Mouse (Mus musculus) forebrain, postnatal 0 days (tissue): ENCODE measurements around the gene Gorasp1. TPM values are rescaled to one million over a fixed set of nuclear protein-coding genes. Genes with fewer than 3 reads are reported as not detected.
A peak's percentile ranks its signal among the peaks of the same experiment; 100 is the strongest.

Source experiments
- ATAC-seq: fragments of 200-750 bp; cut with Nextera tagmentation; 2 replicates; pipeline ENCODE4 v1.8.0; 2017; ENCODE audit warnings: mild to moderate bottlenecking, moderate library complexity
- DNase-seq: peaks from one replicate; pipeline ENCODE4 v3.0.0-alpha.2; 2015
- H3K27ac ChIP-seq: fragments of 300-500 bp; sonication (generic); 2 replicates; pipeline ENCODE4 v1.5.1; 2014; ENCODE audit warnings: low read depth, mild to moderate bottlenecking, antibody characterized with exemption, low read length, moderate library complexity, mixed read lengths
- H3K27me3 ChIP-seq: fragments of 300-500 bp; sonication (generic); 2 replicates; pipeline ENCODE4 v1.6.1; 2014; ENCODE audit warnings: mild to moderate bottlenecking, low read length, mixed read lengths; ENCODE audit not compliant: insufficient read depth
- H3K36me3 ChIP-seq: fragments of 300-500 bp; sonication (generic); 2 replicates; pipeline ENCODE4 v1.6.1; 2014; ENCODE audit warnings: mild to moderate bottlenecking, moderate library complexity; ENCODE audit not compliant: insufficient read depth
- H3K4me1 ChIP-seq: fragments of 300-500 bp; sonication (generic); 2 replicates; pipeline ENCODE4 v1.6.1; 2014; ENCODE audit warnings: antibody characterized with exemption; ENCODE audit not compliant: insufficient read depth
- H3K4me2 ChIP-seq: fragments of 300-500 bp; sonication (generic); 2 replicates; pipeline ENCODE4 v1.6.1; 2014; ENCODE audit warnings: low read depth, mild to moderate bottlenecking, moderate library complexity
- H3K4me3 ChIP-seq: fragments of 300-500 bp; sonication (generic); 2 replicates; pipeline ENCODE4 v1.5.1; 2014; ENCODE audit warnings: low read depth, low read length, mixed read lengths
- H3K9ac ChIP-seq: fragments of 300-500 bp; sonication (generic); 2 replicates; pipeline ENCODE4 v1.6.1; 2014; ENCODE audit warnings: mild to moderate bottlenecking
- H3K9me3 ChIP-seq: fragments of 300-500 bp; sonication (generic); 2 replicates; pipeline ENCODE4 v1.6.1; 2016; ENCODE audit warnings: low read length
- CTCF ChIP-seq: sonication (generic); IDR thresholded peaks from 2 replicates; pipeline ENCODE4 v1.5.1; 2016; ENCODE audit warnings: antibody characterized with exemption, control low read depth, low read depth
- WGBS: fragments of 180-500 bp; shearing (Covaris S2); extraction: QIAGEN DNeasy Blood & Tissue Kit; methylation state at CpG from one replicate; pipeline ENCODE4 v1.1.7; 2014; 5-methylcytosine and 5-hydroxymethylcytosine counted together
- polyA plus RNA-seq: library from polyadenylated mRNA; unstranded; fragments of >200 nt; fragmentation: Nextera tagmentation; extraction: Ambion mirVana; gene quantifications from 2 replicates; pipeline ENCODE4 v1.2.1, GENCODE M21; 2015
- total RNA-seq: library from RNA; depleted of rRNA; stranded (reverse); fragments of >200 nt; gene quantifications from 2 replicates; pipeline ENCODE4 v1.2.3, GENCODE M21; 2014

The Gorasp1 gene
- total and polyA plus RNA-seq, 2 experiments from 2014 or later = 24.0 to 27.9 TPM

GRCm38 (mm10) chr9:119977557-119978060, 40.2 kb upstream of the Gorasp1 start:
- Histone ChIP-seq H3K27ac (no peak overlapping the region), H3K9me3 (no peaks in the 10 kb centered on the region), H3K9ac (no peak overlapping the region), H3K36me3 (no peaks in the 10 kb centered on the region), H3K4me3 (no peak overlapping the region), H3K27me3 (no peaks in the 10 kb centered on the region), H3K4me1 (peaks cover 6% of the 10 kb centered on the region; the same call in 1 of the 2 replicates), H3K4me2 (no peak overlapping the region)
- DNase-seq (peak; percentile 14), ATAC-seq (no peak)
- TF ChIP-seq CTCF = no peak
- 28% methylated on average over 5 of the region's 5 CpGs for WGBS

- WGBS = 70% methylated on average over 17 of the region's 17 CpGs
- TF ChIP-seq CTCF = no peak
These were observed 39.6 kb upstream of the Gorasp1 start for GRCm38 (mm10) chr9:119976704-119977556.

DNA sequence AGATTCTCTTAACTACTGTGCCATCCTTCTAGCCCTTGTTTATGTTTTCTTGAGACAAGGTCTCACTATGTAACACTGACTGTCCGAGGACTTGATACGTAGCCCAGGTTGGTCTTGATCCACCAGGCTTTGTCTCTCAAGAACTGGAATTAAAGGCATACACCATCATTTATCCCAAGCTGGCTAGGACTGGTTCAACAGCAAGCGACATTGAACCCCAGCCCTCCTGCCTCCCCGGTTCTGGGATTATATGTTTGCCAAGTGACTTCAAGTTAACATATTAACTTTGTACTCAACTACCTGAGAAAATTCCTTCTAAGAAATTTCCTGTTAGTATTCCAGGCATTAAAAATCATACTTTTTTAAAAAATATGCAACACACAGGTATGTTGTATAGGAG, 37.9 kb upstream of the Gorasp1 start:
- H3K4me3 ChIP-seq = no peak overlapping the region
- WGBS = 85% methylated on average over 4 of the region's 4 CpGs
- no peak overlapping the region for H3K27ac ChIP-seq
- no peaks in the 10 kb centered on the region for H3K9me3 ChIP-seq
- H3K4me2 ChIP-seq = no peak overlapping the region
- no peaks in the 10 kb centered on the region for H3K36me3 ChIP-seq
- no peak for TF ChIP-seq CTCF
- no peaks in the 10 kb centered on the region for H3K27me3 ChIP-seq
- H3K9ac ChIP-seq = no peak overlapping the region
- no peak for DNase-seq
- peaks cover 10% of the 10 kb centered on the region for H3K4me1 ChIP-seq
- ATAC-seq = no peak

More at GRCm38 (mm10) chr9:119976704-119977556, 39.6 kb upstream of the Gorasp1 start:
- no peaks in the 10 kb centered on the region for H3K9me3 ChIP-seq
- no peak overlapping the region for H3K4me2 ChIP-seq
- no peaks in the 10 kb centered on the region for H3K4me1 ChIP-seq
- ATAC-seq (no peak), DNase-seq (no peak)
- H3K4me3 ChIP-seq = no peak overlapping the region
- no peak overlapping the region for H3K9ac ChIP-seq
- H3K27me3 ChIP-seq = no peaks in the 10 kb centered on the region
- no peak overlapping the region for H3K27ac ChIP-seq
- no peaks in the 10 kb centered on the region for H3K36me3 ChIP-seq

DNA sequence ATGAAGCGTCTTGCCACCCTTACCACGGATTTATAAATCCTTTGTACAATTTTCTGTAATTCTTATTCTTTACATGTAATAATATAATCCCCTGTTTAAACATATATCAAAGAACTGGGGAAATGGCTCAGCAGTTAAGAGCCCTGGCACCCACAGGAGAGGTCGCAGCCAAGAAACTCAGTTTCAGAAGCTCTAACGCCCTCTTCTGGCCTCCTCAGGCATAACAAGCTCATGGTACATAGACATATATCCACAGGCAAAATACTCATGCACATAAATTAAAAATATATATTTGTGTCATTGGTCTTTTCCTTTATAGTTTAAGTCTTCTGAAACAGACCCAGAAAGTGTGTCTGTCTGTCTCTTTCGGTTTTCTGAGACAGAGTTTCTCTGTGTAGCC, 37.2 kb upstream of the Gorasp1 start:
- no peak for DNase-seq

DNA sequence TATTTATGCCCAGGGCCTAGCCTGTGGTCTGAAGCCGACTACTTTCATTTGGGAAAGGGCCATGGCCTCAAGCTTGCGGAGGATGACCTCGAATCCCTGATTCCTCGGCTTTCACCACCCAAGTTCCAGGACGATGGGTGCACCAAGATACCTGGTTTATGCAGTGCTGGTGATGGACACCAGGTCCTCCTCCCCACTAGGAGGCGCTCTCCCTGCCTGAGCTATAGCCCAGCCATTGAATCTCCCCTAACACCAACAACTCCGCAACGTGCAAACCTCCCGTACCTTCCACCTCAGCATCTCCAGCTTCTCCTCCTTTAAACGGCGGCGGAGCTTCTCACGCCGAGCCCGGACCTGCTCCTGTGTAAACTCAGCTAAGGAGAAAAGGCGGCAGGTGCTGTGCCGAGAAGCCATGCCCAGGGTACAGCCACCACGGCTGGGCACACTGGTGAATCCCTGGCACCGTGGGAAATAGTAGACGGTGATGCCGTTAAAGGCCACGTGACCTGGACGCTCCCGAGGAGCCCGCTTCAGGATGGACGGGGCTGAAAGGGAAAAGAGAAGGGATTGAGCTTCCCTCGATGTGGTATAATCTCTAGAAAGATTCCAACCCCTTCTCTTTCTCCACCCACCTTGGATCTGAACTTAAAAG, 36.6 kb upstream of the Gorasp1 start:
- 93% methylated on average over 27 of the region's 27 CpGs for WGBS
- no peak for ATAC-seq
- peak; percentile 52 for TF ChIP-seq CTCF
- H3K9me3 ChIP-seq = no peaks in the 10 kb centered on the region
- no peaks in the 10 kb centered on the region for H3K27me3 ChIP-seq
- H3K9ac ChIP-seq = no peak overlapping the region
- no peak overlapping the region for H3K4me3 ChIP-seq
- H3K4me2 ChIP-seq = no peak overlapping the region
- no peak overlapping the region for H3K27ac ChIP-seq
- H3K36me3 ChIP-seq = no peaks in the 10 kb centered on the region
- no peak for DNase-seq
- H3K4me1 ChIP-seq = peaks cover 11% of the 10 kb centered on the region

More for the DNA sequence above, 37.2 kb upstream of the Gorasp1 start:
- no peaks in the 10 kb centered on the region for H3K27me3 ChIP-seq
- H3K9me3 ChIP-seq = no peaks in the 10 kb centered on the region
- H3K4me3 ChIP-seq = no peak overlapping the region
- H3K9ac ChIP-seq = no peak overlapping the region
- H3K27ac ChIP-seq = no peak overlapping the region
- peaks cover 11% of the 10 kb centered on the region for H3K4me1 ChIP-seq
- WGBS = 80% methylated on average over 5 of the region's 5 CpGs
- no peak for ATAC-seq
- peak; percentile 32 for TF ChIP-seq CTCF
- no peak overlapping the region for H3K4me2 ChIP-seq
- H3K36me3 ChIP-seq = no peaks in the 10 kb centered on the region

GRCm38 (mm10) chr9:119973281-119973680, 35.9 kb upstream of the Gorasp1 start:
- Histone ChIP-seq H3K27ac (no peak overlapping the region), H3K9me3 (no peaks in the 10 kb centered on the region), H3K36me3 (no peaks in the 10 kb centered on the region), H3K4me3 (no peak overlapping the region), H3K4me1 (peaks cover 11% of the 10 kb centered on the region), H3K9ac (no peak overlapping the region), H3K4me2 (no peak overlapping the region), H3K27me3 (no peaks in the 10 kb centered on the region)
- TF ChIP-seq CTCF = no peak
- ATAC-seq (no peak), DNase-seq (no peak)
- 89% methylated on average over 23 of the region's 23 CpGs for WGBS

GRCm38 (mm10) chr9:119972582-119972981, 35.2 kb upstream of the Gorasp1 start:
- Histone ChIP-seq H3K27me3 (no peaks in the 10 kb centered on the region), H3K9ac (no peak overlapping the region), H3K27ac (no peak overlapping the region), H3K4me3 (no peak overlapping the region), H3K36me3 (no peaks in the 10 kb centered on the region), H3K4me2 (no peak overlapping the region), H3K4me1 (peaks cover 11% of the 10 kb centered on the region), H3K9me3 (no peaks in the 10 kb centered on the region)
- ATAC-seq (no peak), DNase-seq (no peak)
- 72% methylated on average over 12 of the region's 12 CpGs for WGBS
- no peak for TF ChIP-seq CTCF
